Mouse (Mus musculus) liver, embryonic 14.5 days (tissue): Measurements from ENCODE around the gene Stx8.

Source experiments
- CTCF ChIP-seq: IDR thresholded peaks from 2 replicates; pipeline ENCODE4 v1.5.1; 2016; ENCODE audit warnings: antibody characterized with exemption, low read depth, control low read depth
- EP300 ChIP-seq: IDR thresholded peaks from 2 replicates; pipeline ENCODE4 v1.6.1; 2016; ENCODE audit warnings: antibody characterized with exemption, low read depth

DNA sequence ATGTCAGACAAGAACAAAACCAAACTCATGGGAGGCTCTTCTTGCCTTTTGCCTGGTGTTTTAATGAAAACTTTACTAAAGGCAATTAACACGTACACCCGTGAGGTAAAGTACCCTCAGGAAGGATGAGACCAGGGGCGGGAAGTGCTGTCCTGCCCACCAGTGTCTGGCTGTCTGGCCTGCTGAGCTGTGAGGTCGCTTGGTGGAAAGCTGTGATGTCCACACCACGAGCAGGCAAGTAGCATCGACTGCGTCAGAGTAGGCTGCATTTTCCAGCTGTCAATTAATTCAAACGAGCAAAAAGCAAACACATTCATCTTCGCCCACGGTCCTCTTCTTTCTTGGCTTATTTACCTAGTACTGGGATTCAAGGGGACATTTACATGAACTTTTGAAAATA, 232.7 kb downstream of the Stx8 start:
- TF ChIP-seq EP300, result no peak
- TF ChIP-seq CTCF, result no peak
